Mouse (Mus musculus): ENCODE measurements around the gene Tbx1. TPM values are rescaled to one million over a fixed set of nuclear protein-coding genes. Genes with fewer than 3 reads are reported as not detected.
A peak's percentile ranks its signal among the peaks of the same experiment; 100 is the strongest.

Gene Tbx1
- polyA plus RNA-seq, 1 experiment from 2014 or later = 0.90 TPM

- Histone ChIP-seq H3K27me3 (replicated peaks; ENCODE audit: control insufficient read depth, insufficient read depth, low read length) (peaks cover 4% of the 10 kb centered on the region), H3K4me1 (ENCODE audit: control insufficient read depth, insufficient read depth, low read depth, low read length) (peaks cover 31% of the 10 kb centered on the region), H3K4me3 (ENCODE audit: low read length) (peak overlapping the region; percentile 83), H3K9me3 (ENCODE audit: control insufficient read depth, low read length) (peaks cover 2% of the 10 kb centered on the region; the same call in 1 of the 2 replicates), H3K27ac (ENCODE audit: low read depth, low read length) (peak overlapping the region; percentile 85), H3K9ac (ENCODE audit: low read depth, low read length) (peak overlapping the region; percentile 96), H3K4me2 (ENCODE audit: low read length) (peak overlapping the region; percentile 88), H3K36me3 (ENCODE audit: control insufficient read depth, insufficient read depth, low read length) (peaks cover under 1% of the 10 kb centered on the region; the same call in 1 of the 2 replicates)
- WGBS = 50% methylated on average over 5 of the region's 5 CpGs
- peak; percentile 7; the same call in 1 of the 2 replicates for ATAC-seq
Observed at GRCm38 (mm10) chr16:18630291-18630690, 39.8 kb upstream of the Tbx1 start.

GRCm38 (mm10) chr16:18629390-18630231 is 39.1 kb upstream of the Tbx1 start, which contains the start of gene Sept5:
Gene Sept5 (minus strand): TSS chr16:18629954.
- peaks cover 31% of the 10 kb centered on the region for H3K4me1 ChIP-seq (ENCODE audit: control insufficient read depth, insufficient read depth, low read depth, low read length)
- peak within 1 kb of the TSS; percentile 96 for H3K9ac ChIP-seq (ENCODE audit: low read depth, low read length)
- peaks cover 2% of the 10 kb centered on the region; the same call in 1 of the 2 replicates for H3K9me3 ChIP-seq (ENCODE audit: control insufficient read depth, low read length)
- WGBS = 0% methylated on average over 66 of the region's 93 CpGs
- peak within 1 kb of the TSS; percentile 88 for H3K4me2 ChIP-seq (ENCODE audit: low read length)
- peak within 1 kb of the TSS; percentile 83 for H3K4me3 ChIP-seq (ENCODE audit: low read length)
- peaks cover 10% of the 10 kb centered on the region for H3K27me3 ChIP-seq (replicated peaks; ENCODE audit: control insufficient read depth, insufficient read depth, low read length)
- peak within 1 kb of the TSS; percentile 85 for H3K27ac ChIP-seq (ENCODE audit: low read depth, low read length)
- peak; percentile 67 for ATAC-seq
- peaks cover 7% of the 10 kb centered on the region for H3K36me3 ChIP-seq (ENCODE audit: control insufficient read depth, insufficient read depth, low read length)

DNA sequence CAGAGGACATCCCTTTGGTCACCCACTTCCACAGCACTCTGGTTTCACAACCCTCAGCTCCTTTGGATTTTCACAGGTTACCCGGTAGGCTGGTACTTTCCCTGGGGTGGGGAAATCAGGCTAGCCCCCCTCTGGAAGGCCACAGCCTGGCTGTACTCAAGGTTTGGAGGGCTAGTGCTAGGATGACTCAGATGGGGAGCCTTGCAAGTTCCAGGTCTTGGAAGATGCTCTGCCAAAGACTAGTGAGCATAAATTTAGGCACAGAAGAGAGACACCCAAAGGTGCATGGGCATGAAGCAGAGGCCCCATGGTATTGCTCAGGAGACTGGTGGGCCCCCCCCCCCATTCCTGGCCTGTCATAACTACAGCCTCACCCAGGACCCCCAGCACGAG is 38.5 kb upstream of the Tbx1 start:
- Histone ChIP-seq H3K9ac (ENCODE audit: low read depth, low read length) (peak overlapping the region; percentile 96), H3K27me3 (replicated peaks; ENCODE audit: control insufficient read depth, insufficient read depth, low read length) (peaks cover 17% of the 10 kb centered on the region), H3K4me2 (ENCODE audit: low read length) (peak overlapping the region; percentile 88), H3K4me1 (ENCODE audit: control insufficient read depth, insufficient read depth, low read depth, low read length) (peaks cover 31% of the 10 kb centered on the region), H3K27ac (ENCODE audit: low read depth, low read length) (peak overlapping the region; percentile 85), H3K36me3 (ENCODE audit: control insufficient read depth, insufficient read depth, low read length) (peaks cover 14% of the 10 kb centered on the region), H3K9me3 (ENCODE audit: control insufficient read depth, low read length) (peaks cover 2% of the 10 kb centered on the region; the same call in 1 of the 2 replicates), H3K4me3 (ENCODE audit: low read length) (peak overlapping the region; percentile 83)
- WGBS = 21% methylated on average over 2 of the region's 2 CpGs
- ATAC-seq = no peak; the same call in 1 of the 2 replicates

- no peak overlapping the region for H3K27ac ChIP-seq (ENCODE audit: low read depth, low read length)
- H3K4me2 ChIP-seq (ENCODE audit: low read length) = peak overlapping the region; percentile 88
- H3K9ac ChIP-seq (ENCODE audit: low read depth, low read length) = peak overlapping the region; percentile 96
- H3K4me1 ChIP-seq (ENCODE audit: control insufficient read depth, insufficient read depth, low read depth, low read length) = peaks cover 31% of the 10 kb centered on the region
- peak overlapping the region; percentile 83 for H3K4me3 ChIP-seq (ENCODE audit: low read length)
- 44% methylated on average over 7 of the region's 7 CpGs for WGBS
- peaks cover 2% of the 10 kb centered on the region; the same call in 1 of the 2 replicates for H3K9me3 ChIP-seq (ENCODE audit: control insufficient read depth, low read length)
- H3K36me3 ChIP-seq (ENCODE audit: control insufficient read depth, insufficient read depth, low read length) = peaks cover 20% of the 10 kb centered on the region
- ATAC-seq = no peak
- peaks cover 22% of the 10 kb centered on the region for H3K27me3 ChIP-seq (replicated peaks; ENCODE audit: control insufficient read depth, insufficient read depth, low read length)
Observed at GRCm38 (mm10) chr16:18628206-18628947, 37.9 kb upstream of the Tbx1 start.

DNA sequence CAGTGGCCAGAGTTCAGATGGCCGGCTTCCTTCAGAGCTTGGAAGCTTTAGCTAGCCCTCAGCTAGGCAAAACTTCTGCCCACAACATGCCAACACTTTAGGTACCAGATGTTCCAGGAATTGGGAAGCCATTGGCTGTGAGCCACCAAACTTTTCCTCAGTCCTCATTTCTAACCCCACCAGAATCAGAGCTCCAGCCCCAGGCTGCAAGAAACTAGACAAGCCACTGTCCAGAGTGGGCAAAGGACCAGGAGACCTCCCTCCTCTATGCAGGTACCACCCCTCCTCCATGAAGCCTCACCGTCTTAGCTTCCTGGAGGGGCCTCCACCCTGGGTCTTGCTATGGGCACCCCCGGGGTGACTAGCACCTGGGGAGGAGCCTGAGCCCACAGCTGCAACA is 36.7 kb upstream of the Tbx1 start:
- no peak overlapping the region for H3K27ac ChIP-seq (ENCODE audit: low read depth, low read length)
- 50% methylated on average over 3 of the region's 3 CpGs for WGBS

DNA sequence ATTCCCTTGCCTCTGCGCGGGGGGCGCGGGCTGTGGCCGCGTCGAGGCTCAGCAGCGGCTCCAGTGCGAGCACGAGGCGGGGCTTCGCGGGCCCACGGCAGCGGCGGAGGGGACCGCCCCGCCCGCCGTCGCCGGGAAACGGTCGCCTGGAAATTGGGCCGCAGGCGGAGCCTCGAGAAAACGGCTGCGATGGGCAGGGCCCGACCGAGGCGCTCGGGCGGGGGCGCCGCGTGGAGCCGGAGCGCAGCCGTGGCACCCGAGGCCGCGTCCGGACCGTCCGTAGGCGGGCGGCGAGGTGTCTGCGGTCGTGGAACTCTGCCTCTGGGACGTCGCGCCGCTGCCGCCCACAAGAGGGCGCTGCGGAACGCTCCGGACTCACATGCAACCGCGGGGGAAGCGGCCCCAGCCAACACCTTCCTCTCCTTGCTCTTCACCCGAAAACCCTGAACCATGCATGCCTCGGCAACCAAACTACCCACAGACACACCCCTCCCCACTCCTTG is 36.0 kb upstream of the Tbx1 start, which contains the start of gene Gm49601:
Gm49601 (minus strand) TSS at position 52 of the 503 bp plus-strand sequence.
- Histone ChIP-seq H3K4me1 (ENCODE audit: control insufficient read depth, insufficient read depth, low read depth, low read length) (peaks cover 32% of the 10 kb centered on the region), H3K9me3 (ENCODE audit: control insufficient read depth, low read length) (peaks cover 2% of the 10 kb centered on the region; the same call in 1 of the 2 replicates), H3K4me3 (ENCODE audit: low read length) (peak within 1 kb of the TSS; percentile 83), H3K27me3 (replicated peaks; ENCODE audit: control insufficient read depth, insufficient read depth, low read length) (peaks cover 40% of the 10 kb centered on the region), H3K27ac (ENCODE audit: low read depth, low read length) (no peak within 1 kb of the TSS), H3K4me2 (ENCODE audit: low read length) (peak within 1 kb of the TSS; percentile 88), H3K9ac (ENCODE audit: low read depth, low read length) (peak within 1 kb of the TSS; percentile 72), H3K36me3 (ENCODE audit: control insufficient read depth, insufficient read depth, low read length) (peaks cover 34% of the 10 kb centered on the region)
- WGBS = 2% methylated on average over 49 of the region's 65 CpGs
- peak; percentile 30 for ATAC-seq

More for the DNA sequence above, 36.7 kb upstream of the Tbx1 start:
- H3K36me3 ChIP-seq (ENCODE audit: control insufficient read depth, insufficient read depth, low read length) = peaks cover 31% of the 10 kb centered on the region
- H3K27me3 ChIP-seq (replicated peaks; ENCODE audit: control insufficient read depth, insufficient read depth, low read length) = peaks cover 34% of the 10 kb centered on the region
- peak overlapping the region; percentile 88 for H3K4me2 ChIP-seq (ENCODE audit: low read length)
- H3K9ac ChIP-seq (ENCODE audit: low read depth, low read length) = no peak overlapping the region
- H3K4me1 ChIP-seq (ENCODE audit: control insufficient read depth, insufficient read depth, low read depth, low read length) = peaks cover 31% of the 10 kb centered on the region
- peaks cover 2% of the 10 kb centered on the region; the same call in 1 of the 2 replicates for H3K9me3 ChIP-seq (ENCODE audit: control insufficient read depth, low read length)
- no peak for ATAC-seq
- peak overlapping the region; percentile 83; the same call in 1 of the 2 replicates for H3K4me3 ChIP-seq (ENCODE audit: low read length)

GRCm38 (mm10) chr16:18625791-18626311 is 35.4 kb upstream of the Tbx1 start:
- Histone ChIP-seq H3K4me3 (ENCODE audit: low read length) (peak overlapping the region; percentile 62), H3K27ac (ENCODE audit: low read depth, low read length) (no peak overlapping the region), H3K9me3 (ENCODE audit: control insufficient read depth, low read length) (peaks cover 2% of the 10 kb centered on the region; the same call in 1 of the 2 replicates), H3K4me2 (ENCODE audit: low read length) (peak overlapping the region; percentile 88), H3K36me3 (ENCODE audit: control insufficient read depth, insufficient read depth, low read length) (peaks cover 34% of the 10 kb centered on the region), H3K9ac (ENCODE audit: low read depth, low read length) (peak overlapping the region; percentile 72), H3K4me1 (ENCODE audit: control insufficient read depth, insufficient read depth, low read depth, low read length) (peaks cover 38% of the 10 kb centered on the region), H3K27me3 (replicated peaks; ENCODE audit: control insufficient read depth, insufficient read depth, low read length) (peaks cover 43% of the 10 kb centered on the region)
- no peak for ATAC-seq
- WGBS = 12% methylated on average over 26 of the region's 26 CpGs

GRCm38 (mm10) chr16:18625097-18625496 is 34.6 kb upstream of the Tbx1 start:
- Histone ChIP-seq H3K4me2 (ENCODE audit: low read length) (no peak overlapping the region), H3K9ac (ENCODE audit: low read depth, low read length) (no peak overlapping the region), H3K4me3 (ENCODE audit: low read length) (no peak overlapping the region), H3K36me3 (ENCODE audit: control insufficient read depth, insufficient read depth, low read length) (peaks cover 38% of the 10 kb centered on the region), H3K9me3 (ENCODE audit: control insufficient read depth, low read length) (peaks cover 2% of the 10 kb centered on the region; the same call in 1 of the 2 replicates), H3K27me3 (replicated peaks; ENCODE audit: control insufficient read depth, insufficient read depth, low read length) (peaks cover 46% of the 10 kb centered on the region), H3K27ac (ENCODE audit: low read depth, low read length) (no peak overlapping the region), H3K4me1 (ENCODE audit: control insufficient read depth, insufficient read depth, low read depth, low read length) (peaks cover 39% of the 10 kb centered on the region)
- WGBS = 52% methylated on average over 14 of the region's 14 CpGs
- no peak for ATAC-seq
